Mouse (Mus musculus): ENCODE results near the gene Shroom3.

- TF ChIP-seq POLR2A (IDR thresholded peaks at IDR 0.05; ENCODE audit: borderline replicate concordance, control insufficient read depth, low read depth, low read length), result no peak
- TF ChIP-seq CTCF (IDR thresholded peaks at IDR 0.05; ENCODE audit: control insufficient read depth, insufficient read depth, low read length), result no peak
These were observed 283.9 kb downstream of the Shroom3 start for GRCm38 (mm10) chr5:92967143-92967542.

Data from bone marrow, adult 2 months (tissue).